Mouse (Mus musculus): ENCODE measurements around the gene Kif17. TPM values are rescaled to one million over a fixed set of nuclear protein-coding genes. Genes with fewer than 3 reads are reported as not detected.

Kif17 gene
- polyA plus RNA-seq, 1 experiment from 2014 or later: 0.83 TPM

DNA sequence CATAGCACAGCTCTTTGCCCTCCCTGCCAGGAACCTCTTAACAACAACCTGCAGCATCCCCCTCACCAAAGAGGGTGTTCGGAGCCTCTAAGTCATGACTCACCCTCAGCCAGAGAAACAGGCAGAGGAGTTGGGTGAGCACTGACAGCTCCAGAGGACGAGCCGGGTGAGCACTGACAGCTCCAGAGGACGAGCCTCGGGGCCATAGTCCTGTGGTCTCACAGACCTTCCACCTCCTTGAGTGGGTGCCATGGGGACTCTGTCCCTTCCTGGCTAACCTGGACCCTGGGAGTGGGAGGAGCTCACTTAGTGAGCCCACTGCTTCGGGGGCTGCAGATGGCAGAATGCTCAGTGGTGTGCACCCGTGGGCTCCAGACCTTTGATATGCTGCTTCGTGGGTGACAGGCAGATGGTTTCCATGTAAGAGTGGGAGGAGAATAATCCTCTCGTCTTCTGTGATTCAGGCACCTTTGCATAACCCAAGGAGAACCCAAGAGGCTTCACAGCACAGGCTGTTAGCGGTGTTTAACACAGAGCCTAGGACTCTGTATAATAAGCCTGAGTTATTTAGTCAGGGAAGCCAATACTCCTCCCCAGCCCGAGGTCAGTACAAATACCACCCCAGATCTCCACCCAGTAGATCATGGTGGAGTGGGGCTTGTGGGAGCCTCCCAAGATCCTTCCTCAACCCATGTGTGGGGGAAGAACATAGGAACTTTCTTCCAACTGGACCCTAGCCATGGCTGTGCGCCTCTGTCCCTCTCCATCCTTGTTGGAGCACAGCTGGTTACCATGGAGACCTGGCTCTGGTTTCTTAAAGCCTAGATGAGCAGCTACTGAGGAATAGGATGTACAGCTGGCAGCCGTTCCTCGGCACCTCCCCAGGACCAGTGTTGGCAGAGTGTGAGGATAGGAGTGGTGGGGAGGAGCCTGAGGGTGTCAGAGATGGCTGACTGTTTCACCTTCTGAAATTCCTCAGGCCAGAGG is 22.1 kb downstream of the Kif17 start:
- Histone ChIP-seq H3K9me3 (no peaks in the 10 kb centered on the region), H3K9ac (no peak overlapping the region), H3K27ac (no peak overlapping the region), H3K36me3 (no peaks in the 10 kb centered on the region), H3K27me3 (replicated peaks) (no peaks in the 10 kb centered on the region), H3K4me2 (replicated peaks) (no peak overlapping the region), H3K4me1 (replicated peaks) (0 out of 2 replicates have a peak, but pooled peaks cover 3% of the 10 kb centered on the region), H3K4me3 (replicated peaks) (no peak overlapping the region)
- WGBS: 58% methylated on average over 14 of the region's 14 CpGs
- ATAC-seq: peak; percentile 63; the same call in 1 of the 2 replicates

DNA sequence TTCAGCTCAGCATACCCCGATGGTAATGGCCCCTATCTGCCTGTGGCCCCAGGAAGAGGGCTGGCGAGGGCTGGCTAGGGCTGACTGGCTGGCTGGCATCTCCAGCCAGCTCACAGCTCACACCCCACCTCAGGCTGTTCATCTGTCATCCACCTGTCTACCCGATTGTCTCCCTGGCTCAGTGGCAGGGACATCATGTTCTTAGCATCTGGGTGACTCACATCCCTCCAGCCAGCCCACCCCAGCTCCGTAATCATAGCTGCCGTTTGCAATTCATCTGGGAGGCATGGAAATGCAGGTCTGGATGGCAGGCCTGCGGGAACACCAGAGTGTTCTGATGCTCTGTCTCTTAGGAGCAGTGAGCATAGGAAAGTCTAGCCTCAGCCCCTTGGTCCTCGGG is 28.1 kb downstream of the Kif17 start:
- Histone ChIP-seq H3K4me2 (replicated peaks) (no peak overlapping the region), H3K27ac (no peak overlapping the region), H3K9ac (no peak overlapping the region), H3K27me3 (replicated peaks) (no peaks in the 10 kb centered on the region), H3K9me3 (no peaks in the 10 kb centered on the region), H3K36me3 (no peaks in the 10 kb centered on the region), H3K4me3 (replicated peaks) (no peak overlapping the region), H3K4me1 (replicated peaks) (no peaks in the 10 kb centered on the region)
- 67% methylated on average over 7 of the region's 7 CpGs for WGBS
- no peak for ATAC-seq

- H3K4me2 ChIP-seq (replicated peaks): no peak overlapping the region
- H3K27ac ChIP-seq: no peak overlapping the region
- no peaks in the 10 kb centered on the region for H3K9me3 ChIP-seq
- no peak overlapping the region for H3K4me3 ChIP-seq (replicated peaks)
- H3K36me3 ChIP-seq: no peaks in the 10 kb centered on the region
- 28% methylated on average over 4 of the region's 4 CpGs for whole genome bisulfite sequencing
- no peak overlapping the region for H3K9ac ChIP-seq
- ATAC-seq: peak; percentile 56; the same call in 1 of the 2 replicates
- H3K27me3 ChIP-seq (replicated peaks): no peaks in the 10 kb centered on the region
- no peaks in the 10 kb centered on the region for H3K4me1 ChIP-seq (replicated peaks)
Observed at GRCm38 (mm10) chr4:138282834-138283233, 32.6 kb downstream of the Kif17 start.

- Histone ChIP-seq H3K36me3 (no peaks in the 10 kb centered on the region), H3K4me2 (replicated peaks) (no peak overlapping the region), H3K4me3 (replicated peaks) (no peak overlapping the region), H3K4me1 (replicated peaks) (no peaks in the 10 kb centered on the region), H3K27me3 (replicated peaks) (no peaks in the 10 kb centered on the region), H3K9me3 (no peaks in the 10 kb centered on the region), H3K9ac (no peak overlapping the region), H3K27ac (no peak overlapping the region)
- ATAC-seq: no peak
- 85% methylated on average over 12 of the region's 12 CpGs for WGBS
Observed at GRCm38 (mm10) chr4:138286411-138286810, 36.2 kb downstream of the Kif17 start.

DNA sequence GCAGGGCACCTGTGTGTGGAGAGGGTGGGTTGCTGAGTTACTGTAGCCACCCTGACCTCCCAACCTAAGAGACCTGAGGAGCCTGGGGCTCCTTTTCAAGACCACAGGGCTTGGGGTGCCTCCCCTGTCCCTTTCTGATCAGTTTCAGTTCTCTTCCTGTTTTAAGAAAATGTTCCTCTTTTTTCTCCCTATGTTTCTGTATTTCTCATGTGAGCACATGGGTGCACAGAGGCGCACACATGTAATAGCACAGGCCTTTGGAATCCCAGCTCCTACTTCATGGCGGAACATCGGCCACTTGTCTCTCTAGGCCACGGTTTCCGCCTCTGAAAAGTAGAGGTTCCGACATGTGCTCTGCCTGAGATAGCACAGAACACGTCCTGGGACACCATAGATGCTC is 38.5 kb downstream of the Kif17 start:
- Histone ChIP-seq H3K27ac (no peak overlapping the region), H3K4me1 (replicated peaks) (peaks cover 7% of the 10 kb centered on the region), H3K36me3 (no peaks in the 10 kb centered on the region), H3K4me3 (replicated peaks) (no peak overlapping the region), H3K27me3 (replicated peaks) (no peaks in the 10 kb centered on the region), H3K4me2 (replicated peaks) (no peak overlapping the region), H3K9ac (no peak overlapping the region), H3K9me3 (no peaks in the 10 kb centered on the region)
- no peak for ATAC-seq
- WGBS: 85% methylated on average over 7 of the region's 7 CpGs

DNA sequence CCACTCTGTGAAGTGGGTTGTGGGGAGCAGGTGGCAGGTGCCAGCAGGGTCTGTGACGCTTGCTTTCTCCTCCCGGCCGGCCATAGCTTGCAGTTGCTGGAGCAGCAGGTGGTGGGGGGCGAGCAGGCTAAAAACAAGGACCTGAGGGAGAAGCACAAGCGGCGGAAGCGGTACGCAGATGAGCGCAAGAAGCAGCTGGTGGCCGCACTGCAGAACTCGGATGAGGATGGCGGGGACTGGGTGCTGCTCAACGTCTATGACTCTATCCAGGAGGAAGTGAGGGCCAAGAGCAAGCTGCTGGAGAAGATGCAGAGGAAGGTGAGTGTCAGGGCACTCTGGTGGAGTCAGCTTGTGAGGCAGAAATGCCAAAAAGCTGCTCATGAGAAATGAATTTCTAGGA is 41.8 kb downstream of the Kif17 start:
- no peaks in the 10 kb centered on the region for H3K9me3 ChIP-seq
- WGBS: 80% methylated on average over 13 of the region's 13 CpGs
- H3K27me3 ChIP-seq (replicated peaks): no peaks in the 10 kb centered on the region
- H3K27ac ChIP-seq: peak overlapping the region; percentile 56
- peaks cover 7% of the 10 kb centered on the region for H3K4me1 ChIP-seq (replicated peaks)
- no peaks in the 10 kb centered on the region for H3K36me3 ChIP-seq
- H3K4me2 ChIP-seq (replicated peaks): no peak overlapping the region
- no peak overlapping the region for H3K9ac ChIP-seq
- no peak overlapping the region for H3K4me3 ChIP-seq (replicated peaks)
- 0 out of 2 replicates have a peak, but pooled peaks have one; percentile 67 for ATAC-seq

GRCm38 (mm10) chr4:138293261-138293948 is 43.2 kb downstream of the Kif17 start:
- Histone ChIP-seq H3K9ac (no peak overlapping the region), H3K27ac (no peak overlapping the region), H3K27me3 (replicated peaks) (no peaks in the 10 kb centered on the region), H3K4me1 (replicated peaks) (peaks cover 7% of the 10 kb centered on the region), H3K4me3 (replicated peaks) (no peak overlapping the region), H3K36me3 (no peaks in the 10 kb centered on the region), H3K9me3 (no peaks in the 10 kb centered on the region), H3K4me2 (replicated peaks) (no peak overlapping the region)
- ATAC-seq: no peak; the same call in 1 of the 2 replicates
- 74% methylated on average over 18 of the region's 18 CpGs for WGBS

- Histone ChIP-seq H3K27me3 (replicated peaks) (no peaks in the 10 kb centered on the region), H3K27ac (no peak overlapping the region), H3K4me1 (replicated peaks) (peaks cover 7% of the 10 kb centered on the region), H3K9me3 (no peaks in the 10 kb centered on the region), H3K9ac (no peak overlapping the region), H3K4me3 (replicated peaks) (no peak overlapping the region), H3K4me2 (replicated peaks) (no peak overlapping the region), H3K36me3 (no peaks in the 10 kb centered on the region)
- WGBS: 78% methylated on average over 11 of the region's 14 CpGs
- no peak; the same call in 1 of the 2 replicates for ATAC-seq
Observed at GRCm38 (mm10) chr4:138293949-138294550, 43.8 kb downstream of the Kif17 start.

DNA sequence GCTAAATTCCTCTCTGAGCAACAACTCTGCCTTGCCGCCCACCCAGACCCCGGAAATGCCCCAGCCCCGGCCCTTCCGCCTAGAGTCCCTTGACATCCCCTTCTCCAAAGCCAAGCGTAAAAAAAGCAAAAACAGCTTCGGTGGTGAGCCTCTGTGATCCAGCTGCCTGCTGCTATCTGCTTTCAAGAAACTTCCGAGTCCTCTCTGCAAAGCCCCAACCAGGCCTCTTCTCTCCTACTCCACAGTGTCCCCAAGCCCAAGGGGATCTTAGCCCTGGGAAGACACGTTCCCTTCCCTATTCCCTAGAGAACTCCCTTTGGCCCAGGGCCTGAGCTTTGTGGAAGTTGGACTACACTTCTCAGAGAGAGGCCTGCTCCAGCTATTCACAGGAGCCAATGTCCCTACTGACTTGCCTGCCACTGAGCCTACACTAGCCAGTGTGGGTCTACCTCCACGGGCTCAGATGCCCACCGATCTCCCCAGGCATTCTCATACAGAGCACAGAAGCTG is 51.1 kb downstream of the Kif17 start:
- 87% methylated on average over 10 of the region's 10 CpGs for WGBS
- Histone ChIP-seq H3K9ac (no peak overlapping the region), H3K4me1 (replicated peaks) (peaks cover 17% of the 10 kb centered on the region), H3K36me3 (no peaks in the 10 kb centered on the region), H3K4me3 (replicated peaks) (no peak overlapping the region), H3K9me3 (no peaks in the 10 kb centered on the region), H3K27me3 (replicated peaks) (no peaks in the 10 kb centered on the region), H3K27ac (no peak overlapping the region), H3K4me2 (replicated peaks) (no peak overlapping the region)
- ATAC-seq: no peak

DNA sequence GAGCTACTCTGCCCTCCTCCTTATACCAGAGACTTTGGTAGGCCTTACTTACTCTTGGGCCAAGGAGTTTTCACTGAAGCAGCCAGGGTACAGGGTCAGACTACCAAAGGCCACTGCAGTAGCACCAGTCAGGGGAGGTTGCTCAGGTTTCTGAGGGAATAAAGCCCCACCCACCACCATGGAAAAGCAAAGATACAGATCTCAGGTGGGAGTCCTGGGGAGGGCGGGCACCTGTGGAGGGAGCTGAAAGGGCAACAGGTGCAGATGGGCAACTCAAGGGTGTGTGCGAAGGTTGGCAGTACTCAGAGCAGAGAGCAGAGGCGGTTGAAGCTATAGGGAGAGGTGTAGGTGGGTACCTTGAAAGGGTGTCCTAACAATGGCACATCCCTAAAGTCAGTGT is 52.8 kb downstream of the Kif17 start:
- Histone ChIP-seq H3K9ac (no peak overlapping the region), H3K9me3 (no peaks in the 10 kb centered on the region), H3K27me3 (replicated peaks) (no peaks in the 10 kb centered on the region), H3K27ac (no peak overlapping the region), H3K4me1 (replicated peaks) (peaks cover 17% of the 10 kb centered on the region), H3K4me3 (replicated peaks) (no peak overlapping the region), H3K4me2 (replicated peaks) (0 out of 2 replicates have a peak overlapping the region, but pooled peaks have one; percentile 89), H3K36me3 (peaks cover 11% of the 10 kb centered on the region; the same call in 1 of the 2 replicates)
- 85% methylated on average over 3 of the region's 3 CpGs for WGBS
- ATAC-seq: no peak

DNA sequence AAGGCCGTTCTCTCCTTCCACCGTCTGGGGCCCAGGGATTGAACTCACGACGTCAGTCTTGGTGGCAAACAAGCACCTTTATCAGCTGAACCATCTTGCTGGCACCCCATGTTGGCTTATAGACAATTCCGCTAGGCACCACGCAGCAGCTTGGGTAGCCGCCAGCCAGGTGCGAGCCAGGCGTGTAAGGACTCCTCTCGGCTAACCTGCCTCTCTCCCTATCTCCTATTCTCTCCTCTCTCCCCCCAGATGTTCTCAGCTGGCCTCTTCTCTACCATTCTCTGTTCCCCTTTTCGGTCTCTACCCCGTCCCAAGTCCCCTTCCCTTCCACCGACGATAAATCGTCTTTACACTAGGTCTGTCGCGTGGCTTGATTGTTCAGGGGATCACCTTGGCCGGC is 53.5 kb downstream of the Kif17 start:
- Histone ChIP-seq H3K4me1 (replicated peaks) (peaks cover 17% of the 10 kb centered on the region), H3K9me3 (no peaks in the 10 kb centered on the region), H3K27ac (peak overlapping the region; percentile 70), H3K9ac (peak overlapping the region; percentile 73), H3K4me3 (replicated peaks) (peak overlapping the region; percentile 94), H3K4me2 (replicated peaks) (peak overlapping the region; percentile 89), H3K36me3 (peaks cover 13% of the 10 kb centered on the region; the same call in 1 of the 2 replicates), H3K27me3 (replicated peaks) (no peaks in the 10 kb centered on the region)
- no peak for ATAC-seq
- WGBS: 11% methylated on average over 18 of the region's 18 CpGs

All from intestine, embryonic 15.5 days (tissue).